Mouse (Mus musculus) frontal cortex, postnatal 14 days (tissue): ENCODE results near the gene Cadm1.

Source experiments
- DNase-seq, 2 experiments: peaks; one replicate each; pipeline ENCODE4 v3.0.0; 2022; ENCODE audit warnings: low spot score in 2 of 2

Cadm1 gene

DNA sequence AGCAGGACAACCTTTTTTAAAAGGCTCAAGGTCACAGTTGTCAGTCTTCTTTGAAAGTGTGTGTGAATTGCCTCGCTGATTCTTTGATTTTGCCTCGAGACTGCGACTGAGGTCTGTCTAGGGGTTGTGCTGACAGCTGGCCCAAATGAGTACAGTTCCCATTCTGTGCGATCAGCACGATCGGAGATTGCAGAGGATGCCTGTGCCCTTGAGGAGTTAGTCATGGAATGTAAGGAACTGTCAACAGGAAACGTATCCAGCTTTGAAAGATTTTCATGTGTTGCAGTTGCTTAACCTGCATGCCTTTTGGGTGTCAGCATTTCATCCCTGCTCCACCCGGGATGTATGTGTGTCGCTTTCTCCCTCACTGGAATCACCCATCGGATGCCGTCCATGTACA is 141.6 kb downstream of the Cadm1 start:
- no peak for DNase-seq

DNA sequence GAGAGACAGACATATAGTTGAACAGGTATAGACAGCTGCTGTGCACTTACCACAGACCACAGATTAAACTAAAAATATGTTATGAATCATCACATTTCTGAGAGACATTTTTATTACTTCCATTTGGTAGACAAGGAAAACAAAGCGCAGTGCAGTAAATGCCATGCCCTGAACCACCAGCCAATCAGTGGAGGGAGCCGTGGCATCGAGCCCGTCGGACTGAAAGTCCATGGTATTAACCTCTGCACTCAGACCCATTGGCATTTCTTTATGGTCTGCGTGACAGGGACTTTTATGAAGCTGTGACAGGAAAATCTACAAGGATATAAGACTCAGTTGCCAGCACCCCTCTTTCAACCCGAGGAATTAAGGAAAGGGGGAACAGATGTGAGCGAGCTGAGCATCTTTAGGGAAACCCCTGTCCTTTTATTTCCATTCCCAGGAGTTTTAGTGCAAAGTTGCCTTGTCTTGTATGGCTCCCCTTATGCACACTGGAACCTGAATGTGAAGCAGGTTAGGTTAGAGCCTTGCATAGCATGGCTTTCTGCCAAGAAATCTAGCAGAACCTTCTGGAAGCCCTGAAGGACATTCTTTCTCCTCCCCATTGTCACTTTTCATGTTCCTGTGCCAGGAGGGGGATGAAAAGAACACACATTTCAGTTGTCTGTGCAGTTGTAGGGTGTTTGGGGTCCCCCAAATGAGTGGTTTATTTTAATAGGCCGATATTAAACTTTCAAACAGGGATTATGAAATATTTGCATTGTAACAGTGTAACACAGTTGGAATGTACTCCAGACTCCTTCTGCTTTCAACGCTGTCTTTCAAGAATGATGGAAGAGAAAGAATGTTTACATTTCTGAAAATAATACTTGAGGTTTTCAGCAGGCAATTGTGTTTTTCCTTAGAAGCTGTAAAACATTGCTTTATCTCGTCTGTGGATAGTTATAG is 145.1 kb downstream of the Cadm1 start:
- no peak for DNase-seq

DNA sequence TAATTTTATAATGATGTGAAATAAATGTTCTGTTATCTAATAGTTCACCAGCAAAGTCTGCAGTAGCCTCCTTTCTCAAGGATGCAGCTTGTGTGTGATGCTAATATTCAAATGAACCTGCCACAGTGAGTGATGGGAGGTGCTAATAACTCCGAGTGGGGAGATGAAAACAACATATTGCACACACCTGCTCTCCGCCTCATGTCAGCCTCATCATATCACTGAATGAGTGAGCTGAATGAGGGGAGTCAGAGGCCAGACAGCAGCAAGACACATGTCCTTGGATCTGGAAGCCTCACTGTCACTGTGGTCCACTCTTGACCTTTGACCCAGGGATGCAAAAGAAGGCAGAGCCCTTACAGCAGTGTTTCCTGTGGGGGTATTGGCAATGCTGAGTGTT is 156.9 kb downstream of the Cadm1 start:
- DNase-seq: no peak

DNA sequence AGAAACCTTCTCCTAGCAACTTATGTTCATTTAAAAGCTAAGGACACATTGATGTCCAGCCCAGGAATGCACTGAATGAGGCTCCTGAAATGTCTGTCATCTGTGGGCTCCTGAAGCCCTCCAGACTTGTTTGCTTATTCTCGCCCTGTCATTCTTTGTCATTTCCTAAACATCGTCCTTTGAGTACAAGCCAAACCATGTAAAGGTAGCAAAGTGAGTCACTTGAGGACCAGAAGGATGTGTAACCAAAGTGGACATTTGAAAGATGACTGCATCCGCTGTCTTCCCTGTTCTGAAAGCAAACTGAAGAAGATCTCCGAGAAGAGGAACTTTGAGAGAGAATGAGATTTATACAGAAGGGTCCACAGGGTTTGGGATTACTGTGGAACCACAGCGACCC is 157.6 kb downstream of the Cadm1 start:
- DNase-seq: no peak

DNA sequence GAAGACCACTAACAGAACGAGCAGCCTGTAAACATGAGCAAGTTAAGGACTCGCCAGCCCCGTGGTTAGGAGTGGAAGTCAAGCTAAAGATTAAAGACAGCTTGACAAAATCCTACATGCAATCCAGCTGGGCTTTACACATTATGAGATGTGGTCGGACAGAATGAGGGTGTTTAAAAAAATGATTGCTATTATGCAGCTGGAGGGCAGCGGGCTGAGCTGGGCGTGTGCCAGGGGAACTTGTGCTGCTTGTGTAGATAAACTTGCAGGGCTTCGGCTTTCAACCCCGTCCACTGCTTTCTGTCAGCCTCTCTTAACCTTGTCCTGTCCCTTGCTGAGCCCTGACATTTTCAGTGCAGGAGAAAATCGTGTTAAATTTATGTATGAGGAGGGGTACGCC is 158.3 kb downstream of the Cadm1 start:
- no peak for DNase-seq

DNA sequence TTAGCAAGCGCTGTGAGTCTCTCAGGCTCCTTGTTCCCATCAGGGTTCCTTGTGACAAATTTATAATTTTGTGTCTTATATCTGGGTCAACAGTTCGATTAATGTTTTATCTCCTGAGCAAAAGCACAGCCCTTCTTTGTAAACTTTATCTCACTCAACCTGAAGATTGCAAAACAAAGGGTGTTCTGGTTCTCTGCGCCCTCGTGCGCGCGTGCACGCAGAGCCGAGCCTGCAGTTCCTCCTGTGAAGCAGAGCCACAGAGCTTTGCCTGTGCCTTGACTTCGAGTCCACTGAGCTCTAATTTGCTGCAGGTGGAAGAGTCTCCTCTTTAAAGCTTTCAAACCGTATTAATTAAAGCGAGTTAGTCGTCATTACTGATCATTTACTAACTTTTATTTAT is 162.9 kb downstream of the Cadm1 start:
- no peak for DNase-seq

DNA sequence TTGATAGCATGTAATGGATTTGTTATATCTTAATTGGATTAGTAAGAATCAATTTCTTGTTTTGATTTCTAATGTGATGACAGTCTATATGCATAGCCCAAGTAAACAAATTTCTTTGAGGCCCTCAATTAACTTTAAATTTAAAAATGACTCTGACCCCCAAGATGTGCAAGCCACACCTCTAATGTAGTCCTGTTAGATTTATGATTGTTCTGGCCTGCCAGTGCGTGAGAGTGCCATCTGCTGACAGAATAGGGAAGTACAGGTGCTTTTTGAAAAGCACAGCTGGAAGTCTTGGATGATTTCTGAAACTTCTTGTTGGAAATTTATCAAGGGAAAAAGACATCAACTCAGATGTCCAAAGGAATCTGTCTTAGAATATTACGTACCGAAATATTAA is 169.1 kb downstream of the Cadm1 start:
- peak in 1 of 2 experiments; percentile 60 for DNase-seq

DNA sequence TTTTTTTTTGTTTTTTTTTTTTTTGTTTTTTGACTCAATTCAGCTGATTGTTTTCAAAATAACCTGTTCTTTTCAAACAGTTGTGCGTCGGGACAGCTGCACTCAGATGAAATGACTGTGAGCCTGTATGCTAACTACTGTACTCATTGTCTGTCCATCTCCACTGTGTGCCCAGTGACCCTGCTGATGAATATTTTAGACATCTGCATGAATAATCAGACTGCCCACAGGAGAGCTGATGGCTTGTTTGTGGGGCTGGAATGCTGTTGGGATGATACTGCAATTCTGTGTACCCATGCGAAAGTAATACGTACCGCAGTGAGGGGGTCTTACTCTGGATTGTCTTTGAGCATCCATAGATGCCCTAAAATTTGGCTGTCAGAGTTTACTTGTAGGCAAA is 170.0 kb downstream of the Cadm1 start:
- DNase-seq: no peak

DNA sequence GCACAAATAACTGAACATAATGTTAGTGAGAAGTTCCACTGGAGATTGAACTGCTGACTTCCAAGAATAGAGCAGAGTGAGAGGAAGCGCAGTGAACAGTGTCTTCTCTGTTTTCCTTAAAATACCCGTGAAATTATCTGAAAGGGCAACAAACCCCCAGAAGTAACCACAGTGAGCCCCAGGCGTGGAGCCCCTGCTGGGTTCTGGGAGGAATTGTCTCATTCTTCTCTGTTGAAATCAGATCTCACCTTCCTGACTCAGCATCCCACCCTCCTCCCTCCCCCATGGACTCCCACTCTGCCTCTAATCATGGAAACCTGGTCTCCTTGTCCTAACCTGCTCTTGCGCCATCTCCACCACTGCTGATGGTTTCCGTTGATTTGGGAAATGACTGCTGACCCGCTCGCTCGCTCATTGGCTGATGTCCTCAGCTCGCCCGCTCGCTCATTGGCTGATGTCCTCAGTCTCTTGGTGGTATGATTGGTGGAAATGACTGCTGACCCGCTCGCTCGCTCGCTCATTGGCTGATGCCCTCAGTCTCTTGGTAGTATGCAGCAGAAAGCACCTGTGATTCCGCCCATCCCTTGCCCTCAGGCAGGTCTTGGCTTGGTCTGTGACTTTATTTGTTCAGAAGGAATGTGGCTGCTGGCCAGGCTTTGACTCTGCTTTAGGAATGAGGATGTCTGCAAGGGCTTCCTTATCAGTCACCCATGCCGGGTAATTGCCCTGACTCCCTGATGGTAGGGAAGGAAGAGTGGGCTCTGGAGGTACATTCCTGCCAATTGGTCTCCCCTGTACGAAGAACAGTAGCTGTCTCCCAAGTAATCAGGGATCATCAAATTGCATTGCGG is 173.3 kb downstream of the Cadm1 start:
- no peak for DNase-seq

DNA sequence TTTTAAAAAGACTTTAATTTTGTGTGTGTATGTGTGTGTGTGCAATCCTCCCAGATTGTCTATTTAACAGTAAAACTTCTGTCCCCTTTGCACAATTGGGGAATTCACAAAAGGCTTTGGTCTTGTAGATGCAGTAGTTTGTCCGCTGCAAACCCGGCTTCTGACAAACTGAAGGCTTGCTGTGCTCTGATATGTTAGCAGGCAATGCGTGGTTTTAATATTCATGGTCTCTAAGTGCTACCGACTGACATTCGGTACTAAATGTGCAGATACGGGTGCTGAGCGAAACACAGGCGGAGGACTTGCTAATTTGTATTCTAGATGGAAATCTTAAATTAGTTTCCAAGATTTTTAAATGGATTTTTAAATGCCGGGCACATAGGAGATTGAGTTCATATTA is 176.4 kb downstream of the Cadm1 start:
- no peak for DNase-seq

DNA sequence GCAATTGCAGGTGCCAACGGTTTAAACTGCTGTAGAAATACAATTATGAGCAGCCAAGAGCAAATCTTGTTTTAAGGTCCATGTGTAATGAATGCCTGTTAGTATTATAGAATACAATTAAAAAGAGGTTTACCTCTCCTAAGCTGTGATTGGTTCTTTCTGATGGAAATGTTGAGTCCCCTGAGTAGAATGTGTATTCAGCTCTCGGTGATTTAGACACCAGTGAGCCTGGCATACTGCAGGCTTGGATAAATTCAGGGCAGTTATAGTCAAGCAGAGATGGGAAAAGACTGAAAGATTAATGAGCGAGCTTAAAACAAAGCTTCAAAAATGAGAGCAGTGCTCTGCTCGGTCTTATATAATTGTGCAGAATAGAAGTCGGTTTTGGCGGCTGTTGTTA is 177.4 kb downstream of the Cadm1 start:
- no peak for DNase-seq

DNA sequence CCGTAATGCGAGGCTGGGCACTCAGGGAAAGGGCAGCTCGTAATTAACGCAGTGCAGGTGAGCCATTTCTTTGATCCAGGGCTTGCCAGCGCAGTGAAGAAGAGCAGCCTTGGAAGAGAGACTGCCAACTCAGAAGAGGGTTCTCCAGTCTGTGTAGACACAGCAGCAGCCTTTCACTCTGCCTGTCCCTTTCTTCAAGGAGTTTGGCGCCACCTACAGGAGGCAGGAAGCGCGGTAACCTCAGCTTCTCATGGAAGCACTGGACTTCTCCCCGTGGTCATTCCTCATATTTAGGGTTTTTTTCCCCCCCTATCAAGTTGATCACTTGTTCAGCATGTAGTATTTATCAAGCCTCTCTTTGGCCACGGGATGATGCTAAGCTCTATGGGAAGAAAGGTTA is 178.3 kb downstream of the Cadm1 start:
- peak; percentile 60 to 65 for DNase-seq

DNA sequence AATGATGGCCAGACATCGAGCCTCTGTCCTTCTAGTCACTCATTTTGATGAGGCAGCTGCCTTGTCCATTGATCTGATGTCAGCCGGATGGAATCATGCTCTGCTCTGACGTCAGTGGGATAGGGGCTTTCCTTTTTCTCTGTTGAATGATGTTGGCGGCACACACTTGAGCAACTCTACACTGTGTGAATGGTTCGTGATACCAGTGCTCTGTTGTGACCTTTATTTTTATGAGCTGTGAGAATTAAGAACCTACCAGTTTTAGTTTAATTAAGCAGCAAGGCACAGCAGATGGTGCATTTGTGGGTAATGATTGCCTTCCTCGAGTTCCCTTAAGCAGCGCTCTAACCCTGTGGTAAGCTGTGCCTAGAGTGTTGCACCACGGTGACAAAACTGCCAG is 181.0 kb downstream of the Cadm1 start:
- DNase-seq: no peak

DNA sequence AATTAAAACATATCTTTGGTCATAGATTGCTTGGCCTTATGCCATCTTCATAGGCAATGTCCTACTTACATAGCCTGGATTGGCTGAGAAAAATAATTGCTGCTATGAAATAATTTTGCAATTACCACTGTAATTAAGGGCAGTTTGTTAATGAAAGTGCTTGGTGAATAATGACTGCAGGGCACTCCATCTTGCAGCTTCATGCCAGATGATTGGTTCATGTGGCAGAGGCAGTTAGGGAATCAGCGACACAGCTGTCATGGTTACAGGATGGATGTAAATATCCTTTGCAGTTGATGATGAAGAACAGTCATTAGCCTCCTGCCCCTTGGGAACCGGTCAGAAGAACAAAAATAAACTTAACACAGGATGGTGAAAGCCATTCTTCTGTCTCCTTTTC is 184.6 kb downstream of the Cadm1 start:
- DNase-seq: no peak

DNA sequence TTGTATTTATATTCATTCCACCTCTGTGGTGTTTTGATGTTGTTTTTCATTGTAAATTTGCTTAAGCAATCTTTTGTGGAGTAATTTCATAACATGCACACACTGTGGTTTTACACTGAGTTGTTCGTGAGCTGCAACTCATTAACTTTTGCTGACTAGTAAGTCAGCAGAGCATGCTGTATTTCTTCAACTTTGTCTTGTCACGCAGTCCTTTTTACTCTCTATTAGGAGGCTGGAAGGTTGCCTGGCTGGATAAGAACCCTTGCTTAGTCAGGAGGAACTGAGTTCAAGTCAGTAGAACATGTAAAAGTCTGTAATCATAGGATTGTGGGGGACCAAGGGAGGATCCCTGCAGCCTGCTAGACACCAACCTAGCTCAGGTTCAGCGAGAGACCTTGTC is 185.4 kb downstream of the Cadm1 start:
- DNase-seq: no peak

DNA sequence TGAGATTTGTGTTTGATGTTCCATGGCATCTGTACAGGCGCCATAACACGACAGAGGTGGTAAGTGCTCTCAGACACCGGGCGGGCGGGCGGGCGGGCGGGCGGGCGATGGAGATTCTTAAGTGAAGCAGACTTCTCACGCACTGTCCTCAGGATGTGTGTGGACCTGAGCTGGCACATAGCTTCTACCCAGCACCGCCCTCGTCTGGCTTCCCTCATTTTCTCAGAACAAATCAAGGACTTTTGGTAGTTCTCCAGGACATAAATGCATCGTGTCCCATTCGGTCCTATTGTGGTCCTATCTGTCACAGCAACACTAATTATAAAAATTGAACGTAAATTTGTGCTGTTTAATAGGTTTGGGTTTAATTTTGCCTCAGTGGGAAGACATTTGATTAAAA is 186.9 kb downstream of the Cadm1 start:
- no peak for DNase-seq

DNA sequence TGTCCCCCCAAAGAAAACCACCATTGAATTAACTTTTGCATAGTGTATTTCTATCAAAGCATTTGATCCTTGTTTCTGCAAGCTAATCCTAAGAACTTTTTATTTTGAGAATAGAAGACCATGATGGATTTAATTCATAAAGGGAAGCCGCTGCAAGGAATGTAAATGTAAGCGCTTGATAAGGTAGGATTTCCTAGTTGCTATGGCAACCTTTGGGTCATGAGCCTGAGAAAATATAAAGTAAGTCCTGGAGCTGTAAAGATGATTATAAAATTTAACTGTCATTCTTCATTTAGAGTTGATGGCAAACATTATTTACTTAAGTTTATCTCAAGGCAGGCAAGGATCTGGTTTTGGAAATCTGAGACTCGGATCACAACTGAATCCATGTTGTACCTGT is 197.6 kb downstream of the Cadm1 start:
- DNase-seq: no peak

DNA sequence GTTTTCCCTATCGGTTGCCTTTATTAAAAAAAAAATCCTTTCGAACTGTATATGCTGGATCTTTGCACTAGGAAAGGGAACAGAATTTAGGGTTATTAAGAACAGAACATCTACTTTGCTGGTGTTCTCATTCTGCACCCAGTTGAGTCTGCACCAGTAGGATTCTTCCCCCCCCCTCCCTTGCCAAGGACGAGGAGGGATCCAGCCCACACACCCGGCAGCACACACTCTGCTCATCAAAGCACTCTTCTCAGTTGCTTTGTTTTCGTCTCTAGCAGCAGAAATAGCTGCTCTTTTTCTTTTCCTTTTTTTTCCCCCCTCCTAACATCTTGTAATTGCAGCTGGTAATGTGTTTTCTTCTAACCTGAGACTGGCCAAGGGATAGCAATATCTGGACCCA is 198.9 kb downstream of the Cadm1 start:
- no peak for DNase-seq

DNA sequence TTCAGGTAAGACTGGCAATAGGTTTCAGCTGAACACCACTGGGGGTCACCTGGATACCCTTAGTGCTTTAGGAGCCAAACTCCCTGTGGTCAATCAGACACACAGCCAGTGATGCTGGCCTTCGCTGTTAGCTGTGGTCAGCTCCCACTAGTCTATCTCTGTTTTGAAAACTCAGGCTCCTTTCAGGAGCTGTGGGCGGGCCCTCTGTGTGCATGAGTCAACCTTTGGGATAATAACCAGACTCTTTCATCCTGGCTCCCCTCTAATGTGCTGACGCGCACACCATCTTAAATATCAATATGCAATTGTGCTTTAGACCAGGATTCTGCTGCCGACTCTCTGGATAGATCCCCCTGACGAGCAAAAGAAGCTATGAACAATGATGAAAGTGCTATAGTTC is 200.3 kb downstream of the Cadm1 start:
- no peak for DNase-seq

DNA sequence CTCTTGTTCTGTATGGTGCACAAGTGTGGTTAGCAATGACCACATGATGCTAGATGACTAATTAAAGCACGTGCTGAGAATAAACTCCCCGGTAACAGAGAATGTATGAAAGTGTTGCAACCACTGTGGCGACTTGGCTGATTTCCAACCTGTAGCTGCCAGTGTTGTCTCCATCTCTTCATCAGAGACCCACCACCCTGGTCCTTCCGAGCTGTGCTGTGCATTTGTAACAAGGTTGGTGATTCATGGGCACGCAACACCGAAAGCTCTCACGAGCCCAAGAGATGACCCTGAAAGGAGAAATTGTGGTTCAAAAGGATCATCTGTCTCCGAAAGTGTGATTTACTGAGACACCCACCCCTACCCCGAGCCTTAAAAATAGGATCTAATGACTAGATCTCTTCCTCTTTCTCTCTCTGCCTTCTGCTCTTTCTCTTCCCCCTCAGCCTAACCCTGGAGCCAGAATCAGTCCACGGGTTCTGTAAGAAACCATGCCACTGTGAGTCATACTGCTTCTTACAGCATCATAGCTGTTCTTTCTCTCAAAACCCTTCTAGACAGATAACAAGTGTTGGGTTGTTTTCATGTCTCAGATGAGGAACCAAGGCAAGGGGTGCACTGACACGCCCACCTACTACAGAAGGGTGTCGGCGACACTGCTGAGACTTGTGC is 203.9 kb downstream of the Cadm1 start:
- no peak for DNase-seq

DNA sequence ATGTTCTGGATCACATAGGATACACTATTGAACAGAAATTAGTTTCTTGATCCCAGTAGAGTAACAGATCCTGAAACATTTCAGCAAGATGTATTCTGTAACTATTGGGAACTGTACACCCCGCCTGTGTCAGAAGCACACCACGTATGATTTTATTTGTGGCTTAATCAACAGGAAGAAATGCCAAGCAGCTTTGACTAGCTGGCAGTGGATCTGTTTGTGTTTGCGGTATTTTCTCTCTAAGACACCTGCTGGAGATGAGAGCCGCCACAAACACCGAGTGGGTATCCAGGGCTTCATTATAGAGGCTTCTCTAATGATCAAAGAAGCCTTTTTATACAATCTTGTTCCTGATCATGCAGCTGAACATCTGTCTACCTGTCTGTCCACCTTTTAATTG is 204.9 kb downstream of the Cadm1 start:
- DNase-seq: no peak

DNA sequence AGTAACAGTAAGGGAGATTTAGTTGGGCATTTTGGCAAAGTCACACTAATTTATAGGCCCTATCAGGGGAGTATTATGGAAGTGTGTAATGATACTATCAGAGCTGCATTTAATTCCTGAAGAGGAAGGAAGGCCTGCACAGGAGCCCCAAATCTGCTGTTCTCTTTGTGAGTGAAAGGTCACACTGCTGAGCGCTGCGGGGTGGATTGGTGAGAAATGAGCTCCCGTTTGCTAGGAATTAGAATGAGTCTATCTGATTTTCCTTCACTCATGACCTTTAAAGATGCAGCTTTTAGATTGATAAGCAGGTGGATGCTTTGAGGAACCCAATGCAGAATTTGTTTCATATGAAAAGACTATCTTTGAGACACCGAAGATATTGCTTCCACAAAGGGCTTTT is 208.8 kb downstream of the Cadm1 start:
- DNase-seq: no peak
